Mouse (Mus musculus) liver, postnatal 0 days (tissue): Measurements from ENCODE around the gene Gja8.

Source experiments
- CTCF ChIP-seq: sonication (generic); IDR thresholded peaks from 2 replicates; pipeline ENCODE4 v1.5.1; 2016; ENCODE audit warnings: antibody characterized with exemption, low read depth
- EP300 ChIP-seq: IDR thresholded peaks from 2 replicates; pipeline ENCODE4 v1.6.1; 2016; ENCODE audit warnings: antibody characterized with exemption, low read depth, mild to moderate bottlenecking

DNA sequence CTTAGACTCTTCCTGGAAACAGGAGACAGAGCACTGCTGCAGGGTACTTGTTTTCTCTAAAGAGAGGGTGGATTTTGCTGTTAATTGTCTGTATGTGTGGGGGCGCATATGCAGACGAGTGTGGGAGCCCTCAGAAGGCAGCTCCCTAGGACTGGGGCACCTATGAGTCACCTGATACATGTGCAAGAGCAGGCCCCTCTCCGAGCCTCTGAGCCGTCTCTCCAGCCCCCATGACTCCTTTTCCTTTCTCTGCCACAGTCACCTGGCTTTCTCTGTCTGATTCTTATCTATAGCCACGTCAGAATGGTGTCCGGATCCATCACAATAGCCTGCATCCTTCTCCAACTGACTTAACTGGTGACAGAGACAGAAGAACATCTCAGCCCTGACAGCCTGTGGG lies 44.3 kb downstream of the Gja8 start:
- TF ChIP-seq CTCF (no peak), EP300 (no peak)
